Mouse (Mus musculus) spleen, postnatal 4 days (tissue): ENCODE measurements around the gene Rtn4rl1.

Source experiments
- DNase-seq, 2 experiments: peaks; one replicate each; pipeline ENCODE4 v3.0.0; 2022; ENCODE audit warnings: low spot score in 2 of 2

The Rtn4rl1 gene

GRCm38 (mm10) chr11:75184986-75185385, 8.6 kb upstream of the Rtn4rl1 start:
- no peak for DNase-seq

DNA sequence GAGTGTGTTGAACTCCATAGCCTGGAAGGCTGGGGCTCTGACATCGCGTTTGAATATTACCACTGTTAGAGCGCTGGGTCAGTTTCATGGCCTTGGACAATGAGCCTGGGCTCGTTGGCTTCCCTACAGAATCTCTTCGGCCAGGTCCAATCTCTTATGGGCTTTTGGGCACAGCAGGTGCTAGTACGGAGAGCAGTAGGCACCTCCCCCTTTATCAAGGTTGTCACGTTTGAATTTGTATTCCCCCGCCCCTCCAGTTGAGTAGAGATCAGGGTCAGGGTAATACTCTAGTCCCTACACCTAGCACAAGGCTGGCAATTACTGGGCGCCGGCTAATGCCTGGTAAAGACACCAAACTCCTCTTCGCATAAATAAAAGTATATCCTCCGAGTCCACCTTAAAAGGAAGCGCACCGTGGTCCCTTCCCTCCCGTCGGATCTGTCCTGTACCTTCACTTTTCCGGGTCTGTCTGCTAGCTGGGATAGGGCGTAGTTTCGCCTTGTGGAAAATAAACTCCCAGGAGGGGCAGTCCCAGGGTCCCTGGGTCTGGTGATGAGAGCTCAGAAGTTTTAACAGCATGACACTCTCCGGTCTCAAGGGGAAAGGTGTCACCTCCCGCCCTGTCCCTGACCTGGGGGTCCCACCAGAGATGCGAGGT, 3.7 kb upstream of the Rtn4rl1 start:
- DNase-seq = no peak

DNA sequence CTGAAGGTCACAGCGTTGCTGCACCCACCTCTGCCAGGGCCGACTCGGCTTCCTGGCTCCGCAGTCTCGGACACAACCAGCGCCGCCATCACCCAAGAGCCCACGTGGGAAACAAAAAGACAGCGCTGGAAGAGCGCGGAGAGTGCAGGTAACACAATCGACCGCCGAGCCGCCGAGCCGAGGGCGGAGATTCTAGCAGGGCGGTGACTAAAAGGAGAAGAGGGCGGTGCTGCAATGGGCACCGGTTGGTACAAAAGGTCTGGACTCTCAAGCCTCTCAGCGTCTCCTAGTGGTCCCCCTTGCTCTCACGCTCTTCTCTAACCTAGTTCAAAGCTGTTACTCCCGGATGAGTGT, 3.2 kb upstream of the Rtn4rl1 start:
- peak; percentile 83 to 90 for DNase-seq

- no peak for DNase-seq
These were observed 2.6 kb upstream of the Rtn4rl1 start, which contains the start of gene Dph1 for GRCm38 (mm10) chr11:75190905-75191441. TSS of gene Dph1 (minus strand) at chr11:75191241.

- no peak for DNase-seq
These were observed 1.7 kb upstream of the Rtn4rl1 start for GRCm38 (mm10) chr11:75191841-75192240.

- DNase-seq = peak; percentile 72 to 83
These were observed 1.0 kb upstream of the Rtn4rl1 start for GRCm38 (mm10) chr11:75192336-75193214.

DNA sequence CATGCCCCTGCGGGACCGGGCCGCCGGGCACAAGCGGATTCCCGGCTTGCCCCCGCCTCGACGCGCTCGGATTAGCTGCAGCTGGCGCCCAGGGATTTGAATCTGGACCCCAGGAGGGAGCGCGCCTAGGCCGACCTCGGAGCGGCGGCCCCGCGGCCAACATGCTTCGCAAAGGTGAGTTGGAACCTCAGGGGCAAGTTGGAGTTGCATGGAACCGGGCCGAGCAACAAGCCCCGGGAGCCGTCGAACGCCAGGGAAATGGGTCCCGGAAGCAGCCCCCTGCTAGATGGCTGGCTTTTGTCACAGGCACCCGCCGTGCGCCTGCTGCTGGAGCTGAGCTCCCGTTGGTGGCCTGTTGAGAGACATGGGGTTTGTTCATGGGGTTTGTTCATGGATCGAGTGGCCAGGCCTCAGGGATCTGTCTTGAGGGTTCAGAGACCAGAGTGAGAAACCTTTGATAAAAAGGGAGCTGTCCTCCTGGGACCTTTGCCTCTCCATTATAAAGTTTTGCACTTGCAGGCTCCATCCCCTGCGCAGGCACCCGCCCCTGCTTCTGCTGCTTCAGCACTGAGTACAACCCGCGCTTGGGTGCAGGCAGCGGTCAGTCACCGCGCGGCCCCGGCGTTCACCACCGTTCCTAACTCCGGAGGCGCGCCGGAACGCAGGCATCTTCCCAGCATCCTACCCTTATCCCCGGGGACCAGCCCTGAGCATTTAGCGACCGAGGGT, 702 bp downstream of the Rtn4rl1 start:
- peak in 1 of 2 experiments; percentile 70 for DNase-seq

- peak in 1 of 2 experiments; percentile 72 for DNase-seq
These were observed 1.4 kb downstream of the Rtn4rl1 start for GRCm38 (mm10) chr11:75194850-75195461.

DNA sequence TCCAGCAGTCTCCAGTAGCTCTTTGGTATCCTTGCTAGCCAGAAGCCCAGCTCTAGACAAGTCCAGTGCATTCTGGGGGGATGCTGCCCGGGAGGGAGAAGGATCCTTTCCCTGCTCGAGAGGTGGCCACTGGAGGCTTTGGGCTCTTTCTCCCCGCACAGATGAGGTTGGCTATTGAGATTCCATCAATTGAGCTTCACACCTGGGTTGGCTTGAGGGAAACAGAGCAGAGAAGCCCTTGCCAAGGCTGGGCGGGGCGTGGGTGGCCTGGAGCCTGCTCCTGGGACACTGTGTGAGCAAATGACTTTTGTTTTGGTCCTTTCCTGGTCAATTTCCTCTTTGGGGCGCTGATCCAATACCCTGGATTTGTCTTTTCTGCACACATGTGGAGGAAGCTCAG, 2.5 kb downstream of the Rtn4rl1 start:
- peak in 1 of 2 experiments; percentile 52 for DNase-seq

DNA sequence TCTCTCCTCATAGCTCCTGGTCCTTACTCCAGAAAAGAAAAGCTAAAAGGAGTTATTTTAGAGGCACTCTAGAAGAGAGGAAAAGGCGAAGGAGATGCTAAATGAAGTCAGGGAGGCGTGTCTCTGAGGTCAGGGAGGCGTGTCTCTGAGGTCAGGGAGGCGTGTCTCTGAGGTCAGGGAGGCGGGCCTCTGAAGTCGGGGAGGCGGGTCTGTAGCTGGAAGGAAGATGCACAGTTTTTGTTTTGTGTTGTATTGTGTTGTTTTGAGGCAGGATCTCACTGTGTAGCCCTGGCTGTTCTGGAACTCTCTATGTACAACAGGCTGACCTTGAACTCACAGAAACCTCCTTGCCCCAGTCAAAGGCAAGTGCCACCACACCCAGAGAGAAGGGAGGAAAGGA, 4.4 kb downstream of the Rtn4rl1 start:
- peak in 1 of 2 experiments; percentile 53 for DNase-seq

DNA sequence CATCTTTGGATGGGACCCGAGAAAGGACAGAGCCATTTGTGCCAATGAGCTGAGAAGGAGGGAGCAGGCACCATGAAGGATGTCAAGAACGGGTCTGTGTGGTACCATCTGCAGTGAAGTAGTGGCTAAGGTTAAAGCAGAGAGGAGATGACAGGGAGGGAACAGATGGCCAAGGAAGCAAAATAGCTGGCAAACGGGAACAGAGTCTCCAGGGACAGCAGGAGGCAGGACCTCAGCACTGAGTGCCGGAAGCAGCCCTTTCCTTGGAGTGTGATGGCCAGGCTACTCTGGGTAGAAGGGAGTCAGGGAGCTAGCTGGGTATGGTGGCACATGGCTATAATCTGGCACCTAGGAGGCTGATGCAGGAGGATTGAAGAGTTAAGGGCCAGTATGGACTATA, 5.2 kb downstream of the Rtn4rl1 start:
- DNase-seq = no peak

GRCm38 (mm10) chr11:75199951-75200350, 6.4 kb downstream of the Rtn4rl1 start:
- no peak for DNase-seq

DNA sequence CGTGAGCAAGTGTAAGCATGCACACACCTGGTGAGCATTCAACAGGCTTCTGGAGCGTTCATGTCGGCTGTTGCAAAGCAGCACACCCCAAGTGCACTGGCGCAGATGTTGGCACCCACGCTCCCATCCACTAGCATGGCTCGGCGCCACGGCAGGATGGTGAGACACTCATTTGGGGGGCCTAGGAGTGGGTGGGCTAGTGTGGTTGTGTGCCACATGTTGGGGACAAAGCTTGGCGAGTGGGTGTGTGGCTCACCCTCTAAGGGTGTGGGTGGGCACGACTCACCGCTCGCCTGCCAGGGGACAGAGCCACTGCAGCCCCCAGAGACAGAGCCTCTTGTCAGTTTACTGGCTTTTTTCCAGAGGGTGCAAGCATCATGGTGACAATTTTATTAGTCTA, 7.4 kb downstream of the Rtn4rl1 start:
- DNase-seq = peak in 1 of 2 experiments; percentile 54

DNA sequence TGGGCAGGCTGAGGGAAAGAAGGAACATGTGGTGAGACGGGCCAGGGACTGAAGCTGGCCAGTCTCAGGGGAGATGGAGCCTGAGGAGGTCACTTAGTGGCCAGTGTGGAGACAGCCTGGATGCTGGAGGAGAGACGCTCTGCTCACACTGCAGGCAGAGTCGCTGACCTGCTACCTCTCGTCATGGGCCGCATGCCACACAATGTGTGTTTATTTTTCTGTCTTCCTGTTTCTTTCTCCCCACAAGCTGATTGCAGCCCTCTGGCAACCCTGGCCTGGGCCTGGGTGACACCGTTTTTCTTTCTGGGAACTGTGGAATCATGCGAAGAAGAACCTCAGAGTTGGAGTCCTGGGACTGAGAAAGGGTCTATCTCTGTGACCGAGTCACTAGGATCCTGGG, 8.1 kb downstream of the Rtn4rl1 start:
- no peak for DNase-seq

DNA sequence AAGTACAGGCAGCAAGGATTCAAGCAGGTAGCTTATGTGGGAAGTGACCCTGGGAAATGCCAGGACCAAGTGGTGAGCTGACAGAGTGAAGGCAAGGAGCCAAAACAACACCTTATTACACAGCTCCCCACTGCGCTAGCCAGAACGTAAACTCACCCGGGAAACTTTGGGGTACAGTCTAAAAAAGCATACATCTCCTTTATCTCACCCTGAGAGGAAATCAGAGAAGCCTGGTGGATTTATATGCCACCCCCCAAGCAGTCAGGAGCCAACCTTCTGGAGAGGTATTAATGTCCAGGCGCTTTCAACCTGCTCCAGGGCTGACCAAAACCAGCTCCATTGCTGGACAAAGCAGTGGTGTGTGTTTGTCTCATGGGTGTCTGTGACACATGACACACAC, 10.3 kb downstream of the Rtn4rl1 start:
- DNase-seq = no peak

DNA sequence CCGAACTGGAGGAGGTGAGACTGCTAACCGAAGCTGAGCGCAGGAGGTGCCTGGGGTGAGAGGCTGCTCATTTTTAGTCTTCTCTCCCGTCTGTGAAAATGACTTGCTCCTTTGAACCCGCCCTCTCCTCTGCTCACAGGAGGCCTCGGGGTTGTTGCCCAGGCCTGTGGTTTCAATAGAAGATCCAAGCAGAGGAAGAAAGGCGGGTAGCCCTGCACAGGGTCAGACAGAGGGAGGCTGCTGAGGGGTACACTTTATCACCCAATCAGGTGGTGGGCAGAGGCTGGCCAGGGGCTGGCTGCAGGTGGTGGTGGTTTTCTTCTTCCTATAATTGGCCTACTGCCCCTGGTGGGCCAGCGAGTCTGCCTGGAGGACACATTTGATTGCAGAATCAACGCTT, 10.9 kb downstream of the Rtn4rl1 start:
- DNase-seq = no peak

DNA sequence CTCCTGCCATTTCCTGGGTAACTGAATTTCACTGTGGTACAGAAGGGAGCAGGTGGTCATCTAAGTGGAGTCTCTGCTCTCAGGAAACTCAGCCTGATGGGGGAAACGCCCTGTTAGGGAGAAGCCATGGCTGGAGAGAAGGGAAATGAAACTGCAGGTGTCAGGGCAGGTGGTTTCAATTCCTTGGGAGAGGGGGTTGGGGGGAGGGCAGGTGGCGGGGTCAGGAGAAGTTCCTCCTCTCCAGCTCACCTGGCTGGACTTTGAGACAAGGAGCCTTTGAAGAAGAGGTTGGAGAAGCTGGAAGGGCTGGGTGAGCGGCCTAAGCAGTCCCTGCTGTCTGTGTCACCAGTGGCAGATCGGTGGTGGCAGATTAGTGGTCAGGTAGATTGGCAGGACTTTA, 12.8 kb downstream of the Rtn4rl1 start:
- no peak for DNase-seq

DNA sequence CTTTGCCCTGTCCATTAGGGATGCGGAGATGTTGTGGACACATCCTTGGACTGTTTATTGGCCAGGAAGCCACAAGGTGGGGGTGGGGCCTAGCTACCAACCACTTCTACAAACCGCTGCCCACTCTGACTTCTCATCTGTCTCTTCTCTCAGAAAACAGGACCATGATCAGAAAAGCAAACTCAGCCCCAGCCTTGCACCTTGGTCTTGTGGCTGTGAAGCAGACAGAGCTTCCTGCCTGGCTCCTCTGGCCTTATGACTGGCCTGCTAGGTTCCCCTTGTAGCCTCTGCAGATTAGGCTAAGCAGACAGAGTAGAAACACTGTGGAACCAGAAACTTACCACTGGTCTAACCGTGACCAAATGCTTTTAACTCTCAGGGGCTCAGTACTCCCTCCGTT, 15.8 kb downstream of the Rtn4rl1 start:
- DNase-seq = no peak

- no peak for DNase-seq
These were observed 16.5 kb downstream of the Rtn4rl1 start for GRCm38 (mm10) chr11:75210093-75210492.

- no peak for DNase-seq
These were observed 17.2 kb downstream of the Rtn4rl1 start for GRCm38 (mm10) chr11:75210755-75211154.

- DNase-seq = no peak
These were observed 18.6 kb downstream of the Rtn4rl1 start for GRCm38 (mm10) chr11:75212031-75212667.
